ENCODE assay signal across 26 mouse cellular contexts in genomic region chr17:67557351-67557870, GRCm38 (mm10).
DNase-seq lines count a peak whose midpoint lies in the region; ATAC-seq and TF ChIP-seq lines count a peak whose summit lies in the region.
"Had no signal": no experiment of that assay in that cellular context is flagged by ENCODE, and none has a peak within 500 bp of the region (broad histone marks: within the 10 kb centered on the region; RNA-seq: fewer than 3 reads in every experiment).

No protein-coding gene starts in this region.

- TF ChIP-seq EP300 in lung, postnatal 0 days (IDR thresholded peaks at IDR 0.05): no peak

- no peaks in the 10 kb centered on the region for H3K9me3 ChIP-seq in lung, postnatal 0 days (ENCODE audit: low read length)
- H3K9me3 ChIP-seq: embryonic facial prominence, embryonic 15.5 days; limb, embryonic 10.5 days; liver, embryonic 15.5 days; lung, embryonic 15.5 days; midbrain, embryonic 12.5 days had no signal

- WGBS in lung, postnatal 0 days: 38% methylated on average over 7 of the region's 7 CpGs

- H3K27ac ChIP-seq in lung, postnatal 0 days (ENCODE audit: low read length): no peak overlapping the region
- peak overlapping the region; percentile 54; the same call in 1 of the 2 replicates for H3K27ac ChIP-seq in brown adipose tissue, adult 24 weeks (replicated peaks; ENCODE audit: low read depth, low read length)
- H3K27ac ChIP-seq: embryonic facial prominence, embryonic 15.5 days; hindbrain, postnatal 0 days; limb, embryonic 10.5 days; liver, embryonic 15.5 days; lung, embryonic 15.5 days; midbrain, embryonic 12.5 days had no signal

- no peaks in the 10 kb centered on the region for H3K27me3 ChIP-seq in lung, postnatal 0 days (replicated peaks; ENCODE audit: insufficient read depth, low read length)
- H3K27me3 ChIP-seq: embryonic facial prominence, embryonic 15.5 days; liver, embryonic 15.5 days; lung, embryonic 15.5 days; midbrain, embryonic 12.5 days had no signal

- no peak overlapping the region for H3K4me2 ChIP-seq in lung, postnatal 0 days (replicated peaks; ENCODE audit: low read depth, low read length)
- H3K4me2 ChIP-seq: embryonic facial prominence, embryonic 15.5 days; liver, embryonic 15.5 days; lung, embryonic 15.5 days; midbrain, embryonic 12.5 days had no signal

- no peak overlapping the region for H3K4me3 ChIP-seq in lung, postnatal 0 days (ENCODE audit: low read depth, low read length)
- no peak overlapping the region for H3K4me3 ChIP-seq in brown adipose tissue, adult 24 weeks (ENCODE audit: insufficient read depth, low read depth, low read length)
- H3K4me3 ChIP-seq: embryonic facial prominence, embryonic 15.5 days; limb, embryonic 10.5 days; liver, embryonic 15.5 days; lung, embryonic 15.5 days; midbrain, embryonic 12.5 days had no signal

- peak; percentile 15 to 39 for DNase-seq in heart, adult 9 months (ENCODE audit: low spot score in 2 of 2)
- no peak for DNase-seq in heart, adult 8-10 months (ENCODE audit: low spot score)
- DNase-seq in lung, postnatal 10 days: peak; percentile 23
- DNase-seq in lung, postnatal 0 days (ENCODE audit: low spot score): no peak
- DNase-seq in kidney, postnatal 25 days: peak; percentile 29 to 69
- no peak for DNase-seq in spleen, postnatal 10 days (ENCODE audit: low spot score in 2 of 2)
- DNase-seq: adrenal gland, adult 8-10 months; cerebellum, adult 8-10 months; cerebellum, postnatal 36 days; embryo, embryonic 11 days; gastrocnemius, postnatal 10 days; liver; retina, postnatal 1 day; right cerebral cortex, postnatal 25 days; spleen, adult 18-20 months; thymus, postnatal 25 days had no signal

- H3K36me3 ChIP-seq in lung, postnatal 0 days (ENCODE audit: insufficient read depth, low read length): no peaks in the 10 kb centered on the region
- H3K36me3 ChIP-seq: embryonic facial prominence, embryonic 15.5 days; limb, embryonic 10.5 days; liver, embryonic 15.5 days; lung, embryonic 15.5 days; midbrain, embryonic 12.5 days had no signal

- H3K4me1 ChIP-seq in lung, postnatal 0 days (ENCODE audit: insufficient read depth, low read depth, low read length): no peaks in the 10 kb centered on the region
- peaks cover 16% of the 10 kb centered on the region for H3K4me1 ChIP-seq in brown adipose tissue, adult 24 weeks (ENCODE audit: control insufficient read depth, insufficient read depth, insufficient read length, low read length)
- H3K4me1 ChIP-seq: embryonic facial prominence, embryonic 15.5 days; limb, embryonic 10.5 days; liver, embryonic 15.5 days; lung, embryonic 15.5 days; midbrain, embryonic 12.5 days had no signal

- H3K9ac ChIP-seq in lung, postnatal 0 days (replicated peaks; ENCODE audit: low read depth): no peak overlapping the region
- H3K9ac ChIP-seq: embryonic facial prominence, embryonic 15.5 days; liver, embryonic 15.5 days; lung, embryonic 15.5 days; midbrain, embryonic 12.5 days had no signal

- TF ChIP-seq CTCF in lung, postnatal 0 days (IDR thresholded peaks at IDR 0.05): no peak

- no peak for ATAC-seq in lung, postnatal 0 days
- ATAC-seq: activated CD4-positive, CD25-positive, alpha-beta regulatory T cell, adult 4 months; forebrain, embryonic 14.5 days; hindbrain, postnatal 0 days; intestine, embryonic 16.5 days had no signal

Comparison
In these comparisons a context has a peak if more than half of its experiments do, and no peak if none do; other contexts are left out.
1. DNase-seq: peak in heart, adult 9 months (2 of 2), lung, postnatal 10 days (single experiment) and kidney, postnatal 25 days (2 of 2); none in heart, adult 8-10 months (single experiment), lung, postnatal 0 days (single experiment) and spleen, postnatal 10 days (0 of 2).